Mouse (Mus musculus) telencephalon, adult 2 months (tissue): Measurements from ENCODE around the gene Trf.

ENCODE experiments used
- DNase-seq: peaks from one replicate; pipeline ENCODE4 v3.0.0-alpha.2; 2011; ENCODE audit warnings: low read depth, low spot score

Trf gene

DNA sequence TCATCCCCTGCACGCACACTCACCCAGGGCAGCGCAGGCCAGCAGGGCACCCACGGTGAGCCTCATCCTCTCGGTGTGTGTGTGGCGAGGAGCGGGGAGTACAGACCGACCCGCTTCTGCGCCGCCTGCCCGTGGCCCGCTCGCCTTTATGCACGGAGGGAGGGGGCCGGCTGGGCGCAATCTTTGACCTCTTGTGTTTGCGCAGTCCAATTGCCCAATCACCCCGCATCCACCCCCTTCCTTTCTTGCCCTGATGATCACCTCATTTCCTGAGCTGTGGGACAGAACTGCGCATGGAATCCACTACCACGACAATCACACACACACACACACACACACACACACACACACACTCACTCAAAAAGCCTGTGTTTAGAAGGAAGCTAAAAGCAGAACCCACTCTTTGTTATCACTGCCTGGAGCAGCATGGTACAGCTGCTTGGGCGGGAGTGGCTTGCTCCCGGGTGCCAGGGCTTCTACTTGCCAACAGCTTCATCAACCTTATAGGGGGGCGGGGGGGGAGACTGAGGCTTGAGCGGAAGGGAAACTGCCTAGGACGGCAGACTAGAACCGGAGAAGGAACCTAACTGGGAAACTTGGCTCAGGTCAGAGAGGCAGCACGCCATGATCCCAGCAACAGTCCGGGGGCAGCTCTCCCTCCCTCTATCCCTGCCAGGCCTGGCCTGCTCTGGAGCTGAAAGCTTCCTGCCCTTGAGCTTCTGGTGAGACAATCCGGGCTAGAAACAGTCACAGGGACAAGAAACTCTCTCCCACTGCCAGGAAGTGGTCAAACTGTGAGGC, at the start of gene Trf, which contains the start of gene Gm20425:
Gene Trf, minus strand, starts transcription at position 294 of the 801 bp plus-strand sequence.
Gene Gm20425, minus strand, starts transcription at position 157 of the 801 bp plus-strand sequence.
- DNase-seq, result peak; percentile 86

DNA sequence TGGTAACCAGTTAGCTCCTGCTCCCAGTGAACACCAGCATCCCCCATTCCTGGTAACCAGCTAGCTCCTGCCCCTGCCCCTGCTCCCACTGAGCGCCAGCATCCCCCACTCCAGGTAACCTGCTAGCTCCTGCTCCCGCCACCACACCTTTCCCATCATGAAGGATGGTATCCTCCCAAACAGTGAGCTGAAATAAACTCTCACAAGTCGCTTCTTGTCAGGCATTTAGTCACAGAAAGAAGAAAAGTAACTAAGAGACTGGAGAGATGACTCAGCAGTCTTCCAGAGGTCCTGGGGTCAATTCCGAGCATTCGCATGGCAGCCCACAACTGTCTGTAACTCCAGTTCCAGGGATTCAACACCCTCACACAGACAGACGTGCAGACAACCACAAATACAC, 46.6 kb upstream of the Trf start:
- DNase-seq, result no peak

DNA sequence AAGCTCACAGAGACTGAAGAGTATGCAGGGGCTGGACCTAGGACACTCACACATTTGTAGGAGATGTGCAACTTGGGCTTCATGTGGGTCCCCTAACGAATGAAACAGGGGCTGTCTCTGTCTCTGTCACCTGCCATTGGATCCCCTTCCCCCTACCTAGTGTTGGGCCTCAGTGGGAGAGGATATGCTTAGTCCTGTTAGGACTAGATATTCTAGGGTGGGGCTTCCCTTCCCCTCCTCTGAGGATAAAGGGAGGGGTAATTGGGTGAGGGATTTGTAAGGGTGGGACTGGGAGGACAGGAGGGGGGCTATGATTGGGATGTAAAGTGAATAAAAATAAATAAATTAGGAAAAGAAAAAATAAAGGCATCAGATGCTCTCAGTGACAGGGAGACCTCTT, 45.4 kb upstream of the Trf start:
- DNase-seq, result no peak

DNA sequence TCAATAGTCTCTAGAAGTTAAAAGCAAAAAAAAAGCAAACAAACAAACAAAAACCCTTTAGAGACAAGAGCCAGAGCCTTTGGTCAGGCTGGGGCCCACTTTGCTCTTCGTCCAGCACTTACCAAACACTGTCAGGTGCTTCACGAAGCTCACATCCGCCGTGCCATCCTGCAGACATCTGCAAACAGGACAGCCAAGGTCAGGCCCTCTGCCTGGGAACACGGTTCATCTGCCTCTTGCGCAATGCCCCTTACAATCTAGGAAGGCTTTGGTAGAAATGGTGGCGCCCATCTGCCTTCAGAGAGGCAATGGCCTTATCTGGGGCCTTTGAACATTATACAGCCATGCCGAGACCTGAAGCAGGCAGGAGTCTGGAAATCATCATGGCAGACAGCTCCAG, 44.6 kb upstream of the Trf start:
- DNase-seq, result no peak

DNA sequence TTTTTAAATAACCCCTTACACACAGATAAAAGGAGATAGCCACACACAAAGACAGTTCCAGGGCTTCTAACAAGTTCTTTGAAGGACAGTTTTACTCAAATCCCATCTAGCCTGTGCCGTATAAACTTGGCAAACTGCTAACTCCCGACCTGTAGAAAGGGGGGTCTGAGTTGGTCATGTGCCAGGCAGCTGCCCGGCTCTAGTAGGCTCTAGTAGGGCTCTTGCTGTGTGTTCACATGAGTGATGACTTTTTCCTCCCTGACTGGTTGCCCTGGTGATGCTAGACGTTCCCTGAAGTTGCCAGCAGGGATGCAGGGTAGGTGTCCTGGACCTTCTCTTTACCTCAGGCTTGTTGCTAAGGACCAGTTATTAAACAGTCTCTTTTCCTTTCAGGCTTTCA, 40.9 kb upstream of the Trf start:
- no peak for DNase-seq

DNA sequence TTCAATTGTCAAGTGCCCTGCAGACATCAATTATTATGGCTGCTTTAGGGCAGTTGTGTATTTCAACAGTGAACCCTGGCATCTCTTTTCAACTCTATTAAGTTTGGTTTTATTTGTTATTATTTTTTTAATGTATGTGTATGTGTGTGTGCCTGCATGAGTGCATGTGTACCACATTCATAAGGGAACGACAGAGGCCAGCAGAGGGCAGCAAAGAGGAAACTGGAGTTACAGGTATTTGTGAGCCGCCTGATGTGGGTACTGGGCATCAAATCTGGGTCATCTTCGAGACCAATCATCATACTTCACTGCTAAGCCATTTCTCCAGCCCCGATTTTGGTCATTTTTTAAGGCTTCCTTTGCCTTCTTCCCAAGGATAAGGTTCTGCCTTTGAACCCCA, 35.5 kb upstream of the Trf start:
- no peak for DNase-seq

DNA sequence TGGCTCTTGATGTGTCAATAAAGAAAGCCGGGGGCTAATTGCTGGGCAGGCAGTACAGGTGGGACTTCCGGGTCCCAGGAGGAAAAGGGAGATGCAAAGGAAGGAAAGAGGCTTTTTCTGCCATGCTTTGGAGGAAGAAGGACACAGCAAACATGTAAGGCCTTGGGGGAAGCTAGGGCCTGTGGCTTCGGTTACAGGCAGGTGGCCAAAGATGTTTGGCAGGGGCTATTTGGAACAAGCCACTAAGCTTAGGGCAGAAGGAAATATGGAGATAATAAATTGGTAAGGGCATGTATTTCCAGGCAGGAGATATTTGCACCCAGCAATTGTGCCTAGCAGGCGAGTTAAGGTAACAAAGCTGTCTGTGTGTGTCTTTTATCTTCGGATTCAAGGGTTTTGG, 22.7 kb upstream of the Trf start:
- no peak for DNase-seq

DNA sequence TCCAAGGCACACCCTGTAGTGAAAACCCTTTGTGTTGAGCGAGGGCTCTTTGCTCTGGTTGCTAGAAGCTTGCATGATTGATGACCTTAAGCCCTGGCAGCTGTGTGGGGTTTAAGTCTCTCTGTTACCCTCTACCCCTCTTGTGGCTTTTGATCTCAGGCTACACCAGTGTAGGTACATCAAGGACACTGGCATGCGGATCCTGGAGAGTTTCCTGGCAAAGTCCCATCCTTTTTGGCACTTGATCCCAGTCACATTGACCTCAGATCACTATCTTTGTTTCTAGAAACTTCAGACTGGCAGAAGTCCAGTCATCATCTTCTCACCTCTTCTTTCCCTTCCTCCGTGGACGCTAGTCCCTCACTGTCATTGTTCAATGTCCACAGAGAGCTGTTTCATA, 18.4 kb upstream of the Trf start:
- DNase-seq, result no peak

DNA sequence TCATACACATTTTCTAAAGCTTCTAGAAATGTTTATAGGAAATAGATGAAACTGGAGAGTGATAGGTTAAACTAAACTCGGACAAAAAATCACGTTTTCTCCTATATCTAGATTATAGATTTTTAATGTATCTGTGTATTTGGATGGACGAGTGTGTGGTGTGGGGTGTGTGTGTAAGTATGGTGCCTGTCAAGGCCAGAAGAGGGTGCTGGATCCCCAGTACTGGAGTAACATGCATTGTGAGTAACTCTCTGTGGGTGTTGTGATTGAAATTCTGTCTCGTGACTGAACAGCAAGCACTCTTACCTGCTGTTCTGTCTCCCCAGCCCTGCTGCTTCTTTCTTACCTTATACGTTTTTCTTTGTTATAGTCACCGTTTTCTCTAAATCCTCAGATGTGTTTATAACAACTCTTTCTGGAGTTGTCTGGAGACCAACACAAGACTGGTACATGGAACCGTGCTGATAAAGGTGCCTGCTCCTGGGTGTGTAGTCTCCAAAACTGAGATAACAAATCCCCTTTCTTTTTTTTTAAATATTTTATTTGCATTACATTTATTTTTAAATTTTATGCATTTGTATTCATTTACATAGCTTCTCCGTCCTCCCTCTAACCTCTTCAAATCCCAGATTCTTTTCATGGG, 16.4 kb upstream of the Trf start:
- DNase-seq, result no peak

DNA sequence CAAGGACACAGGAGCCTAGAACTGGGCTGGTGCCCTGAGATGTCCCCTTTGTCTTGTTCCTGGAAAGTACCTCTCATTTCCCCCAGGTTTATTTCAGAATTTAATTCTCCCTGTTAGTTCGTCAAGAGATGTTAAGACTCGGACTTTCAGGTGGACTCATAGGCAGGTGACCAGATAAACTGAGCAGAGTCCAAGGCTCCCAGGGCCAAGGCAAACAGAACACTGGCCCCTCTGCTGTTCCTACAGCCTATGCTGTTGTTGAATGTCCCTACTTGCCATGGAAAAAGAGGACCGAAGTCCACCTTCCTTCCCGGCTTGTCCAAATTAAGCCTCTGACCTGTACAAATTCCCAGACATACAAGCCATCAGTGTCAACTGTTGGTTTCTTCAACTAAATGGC, 13.4 kb upstream of the Trf start:
- DNase-seq, result no peak

DNA sequence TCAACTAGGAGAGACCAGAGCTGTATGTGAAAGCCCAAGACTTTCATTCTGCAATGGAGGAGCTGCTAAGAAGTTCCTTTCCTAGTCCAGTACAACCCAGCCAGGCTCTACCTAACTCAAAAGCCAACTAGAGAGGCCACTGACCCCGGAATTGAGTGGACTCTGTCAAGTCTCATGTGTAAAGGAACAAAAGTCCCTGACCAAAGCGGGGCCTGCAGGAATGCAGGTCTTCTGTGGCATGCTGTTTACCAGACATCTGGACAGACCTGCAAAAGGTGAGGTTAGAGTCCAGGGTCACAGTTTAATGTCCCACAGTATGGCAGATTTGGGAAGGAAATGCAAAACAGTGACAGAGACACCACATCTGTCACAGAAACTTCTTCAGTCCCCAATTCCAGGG, 11.0 kb upstream of the Trf start:
- DNase-seq, result no peak

DNA sequence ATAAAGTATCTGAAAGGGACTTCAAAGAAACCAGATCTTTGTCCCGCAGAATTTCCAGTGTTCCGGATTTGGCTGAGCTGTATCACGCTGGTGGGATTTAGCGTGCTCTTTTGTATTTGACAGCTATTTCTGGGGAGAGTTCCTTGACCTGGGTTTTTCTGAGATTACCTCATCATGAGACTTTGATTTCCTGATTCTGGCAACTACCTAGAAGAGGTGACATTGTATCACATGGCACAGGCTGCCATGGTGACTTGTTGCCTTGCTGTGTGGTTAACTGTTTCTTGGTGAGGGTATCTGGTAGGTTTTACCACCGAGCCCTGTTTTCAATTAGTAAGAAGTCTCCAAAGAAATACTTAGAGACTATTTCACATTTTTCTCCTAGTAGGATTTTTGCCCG, 9.2 kb upstream of the Trf start:
- no peak for DNase-seq

DNA sequence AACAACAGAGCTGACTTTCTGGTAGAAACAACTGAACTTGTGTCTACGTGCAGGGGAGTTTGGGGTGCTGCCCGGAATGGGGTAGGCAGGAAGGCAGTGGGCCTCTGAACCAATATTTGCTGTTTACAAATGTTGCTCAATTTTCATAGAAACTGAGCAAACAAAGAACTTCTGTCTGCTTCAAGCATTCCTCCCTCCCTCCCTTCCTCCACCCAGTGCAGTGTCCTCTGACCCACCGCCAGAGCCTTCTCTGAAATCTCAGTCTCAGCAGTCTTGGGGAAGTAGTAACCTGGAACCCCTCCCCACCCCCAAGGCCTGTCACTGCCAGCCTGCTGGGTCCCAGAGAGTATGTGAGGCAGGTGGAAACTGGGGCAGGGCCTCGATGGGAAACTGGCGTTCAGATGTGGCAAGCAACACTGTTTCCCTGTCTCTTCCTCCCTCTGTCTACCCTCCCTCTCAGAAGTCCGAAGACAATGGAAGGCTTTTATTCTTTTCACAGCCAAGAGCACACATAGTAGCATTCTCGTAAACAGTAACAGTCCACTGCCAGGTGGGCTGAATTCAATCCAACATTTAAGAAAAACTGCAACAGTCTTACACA, 4.4 kb upstream of the Trf start:
- peak; percentile 43 for DNase-seq

DNA sequence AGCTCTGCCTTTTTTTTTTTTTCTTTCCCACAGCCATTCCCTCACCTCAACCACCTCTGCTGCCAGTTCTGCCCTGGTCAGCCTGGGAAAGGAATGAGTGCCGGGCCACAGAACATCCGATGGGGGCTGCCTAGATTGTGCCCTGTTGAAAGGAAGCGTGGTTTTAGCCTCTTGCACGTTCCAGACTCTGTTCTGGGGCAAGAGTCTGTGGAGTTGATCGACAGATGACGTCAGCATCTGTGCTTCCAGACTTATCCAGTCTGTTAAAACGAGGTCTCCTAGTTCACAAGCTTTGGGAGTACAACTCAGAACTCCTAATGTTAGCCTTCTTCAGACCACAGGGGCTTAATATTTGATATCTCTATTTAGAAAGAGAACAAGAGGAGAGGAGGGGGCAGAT, 3.8 kb upstream of the Trf start:
- DNase-seq, result no peak

DNA sequence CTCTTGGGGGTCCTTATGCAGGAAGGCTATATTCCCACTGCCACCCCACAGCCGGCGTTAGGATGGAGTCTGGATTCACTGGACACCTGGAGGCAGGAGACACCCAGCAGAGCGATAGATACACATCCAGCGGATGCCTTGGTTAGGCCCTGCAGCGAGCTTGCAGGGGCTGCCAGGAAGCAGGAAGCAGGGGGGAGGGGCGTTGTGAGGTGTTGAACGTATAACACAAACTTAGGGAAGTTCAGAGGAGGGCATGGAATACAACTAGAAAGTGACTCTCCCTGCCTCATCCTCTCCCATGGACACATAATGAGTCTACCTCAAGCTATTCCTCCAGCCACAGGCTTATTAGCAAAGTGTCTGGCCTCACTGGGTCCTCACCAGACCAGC, 2.8 kb upstream of the Trf start:
- DNase-seq, result no peak

DNA sequence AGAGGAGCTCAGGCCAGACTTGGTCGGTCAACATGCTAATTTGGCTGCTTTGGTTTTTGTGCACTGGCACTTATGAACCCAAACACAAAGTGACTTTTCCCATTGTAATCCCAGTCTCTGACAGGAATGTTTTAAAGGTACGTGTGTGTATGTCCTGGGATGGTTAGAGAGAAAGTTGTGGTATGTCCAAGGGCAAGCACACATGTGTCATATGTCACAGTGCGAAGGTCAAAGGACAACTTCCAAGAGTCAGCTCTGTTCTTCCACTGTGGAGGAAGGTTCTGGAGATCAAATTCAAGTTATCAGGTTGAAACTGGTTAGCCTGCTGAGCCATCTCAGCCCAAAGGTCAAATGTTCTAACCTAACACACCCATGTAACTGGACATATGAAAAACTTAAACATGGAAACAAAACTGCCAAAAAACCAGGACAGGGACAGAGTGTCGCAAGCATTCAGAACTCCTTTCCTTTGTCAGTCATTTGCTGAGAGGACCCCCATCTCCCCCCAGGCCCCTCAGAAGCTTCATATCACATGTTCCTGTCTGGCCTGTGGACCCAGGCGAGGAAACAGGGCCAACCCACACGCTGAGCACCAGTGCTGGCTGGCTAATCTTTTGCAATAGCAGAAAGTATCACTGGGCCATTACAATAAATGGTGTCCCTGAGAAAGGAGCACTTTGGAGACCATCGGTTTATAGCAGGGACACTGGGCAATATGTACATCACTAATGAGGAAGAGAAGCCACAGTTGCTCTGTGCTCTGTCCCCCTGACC, 2.2 kb upstream of the Trf start:
- no peak for DNase-seq

DNA sequence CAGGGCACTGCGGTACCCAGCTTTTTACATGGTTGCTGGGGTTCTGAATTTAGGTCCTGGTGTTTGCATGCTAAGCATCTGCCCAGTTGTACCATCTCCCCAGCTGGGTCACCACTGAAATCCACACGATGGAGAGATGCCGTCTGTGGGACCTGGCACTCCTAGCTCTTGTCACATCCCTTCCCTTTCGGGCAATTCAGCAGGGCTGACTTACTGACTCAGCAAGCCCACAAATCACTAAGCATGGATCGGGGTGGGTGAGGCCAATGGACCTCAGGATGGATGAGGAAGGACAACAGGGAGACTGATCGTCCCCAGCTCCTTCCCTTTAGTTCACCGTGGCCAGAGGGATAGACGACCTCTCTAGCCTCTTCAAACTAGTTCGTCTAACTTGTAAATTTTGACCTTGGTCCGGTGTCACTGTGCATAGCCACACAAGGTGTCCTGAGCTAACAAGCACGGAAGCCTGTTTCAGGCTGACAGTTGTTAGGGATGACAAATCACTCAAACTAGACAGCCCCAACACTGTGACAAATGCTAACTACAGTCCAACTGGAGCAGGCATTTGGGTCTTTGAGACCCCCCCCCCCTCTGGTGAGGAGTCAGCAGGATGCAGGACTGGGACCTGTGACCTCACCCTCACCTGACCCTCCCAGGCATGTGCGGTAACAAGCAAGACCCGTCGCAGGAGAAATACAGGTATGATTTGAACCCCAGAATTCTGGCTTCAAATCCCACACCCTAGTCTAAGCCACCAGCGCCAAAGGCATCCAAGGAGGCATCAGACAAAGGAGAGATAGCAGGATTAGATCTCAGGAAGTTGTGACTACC, 992 bp downstream of the Trf start:
- no peak for DNase-seq

DNA sequence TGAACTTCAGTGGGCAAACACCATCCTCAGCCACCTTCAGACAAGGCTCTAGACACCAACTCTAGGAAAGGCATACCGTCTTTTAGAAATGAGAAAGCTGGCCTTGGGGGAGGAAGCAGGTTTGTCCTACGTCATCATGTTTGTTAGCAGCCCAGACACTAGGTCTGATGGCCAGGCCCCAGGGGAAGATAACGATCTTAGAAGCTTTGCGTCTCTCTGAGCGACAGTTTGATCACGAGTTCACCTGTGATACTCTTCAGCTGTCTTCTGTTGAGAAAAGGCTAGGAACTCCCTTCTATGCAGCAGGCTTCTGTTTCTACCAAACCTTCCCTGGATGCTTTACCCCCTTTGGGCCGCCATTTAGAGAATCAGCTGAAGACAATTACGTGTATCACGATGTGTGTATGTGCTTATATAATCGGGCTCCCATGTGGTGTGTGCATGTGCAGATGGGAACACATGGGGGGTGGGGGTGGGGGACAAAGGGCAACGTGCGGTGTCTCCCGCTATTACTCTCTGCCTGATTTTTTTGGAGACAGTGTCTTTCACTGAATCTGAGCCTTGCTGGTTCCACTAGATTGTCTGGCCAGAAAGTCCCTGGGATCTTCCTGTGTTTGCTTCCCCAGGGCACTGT, 1.8 kb downstream of the Trf start:
- DNase-seq, result no peak

DNA sequence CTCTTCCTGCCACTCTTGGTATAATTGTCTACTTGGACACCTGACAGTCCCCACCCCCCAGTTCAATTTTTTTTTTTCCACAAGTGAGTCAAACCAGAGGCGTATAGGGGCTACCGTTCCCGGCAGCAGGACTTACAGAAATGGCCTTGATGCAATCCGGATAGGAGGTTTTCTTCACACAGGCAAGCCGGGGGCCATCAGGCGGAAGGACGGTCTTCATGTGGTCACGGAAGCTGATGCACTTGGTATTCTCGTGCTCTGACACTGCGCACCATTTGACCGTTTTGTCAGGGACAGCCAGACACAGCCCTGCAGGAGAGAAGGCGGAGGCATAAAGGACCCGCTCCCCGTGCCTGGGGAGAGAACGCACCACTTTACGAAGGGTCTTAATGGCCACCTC, 2.5 kb downstream of the Trf start:
- no peak for DNase-seq

DNA sequence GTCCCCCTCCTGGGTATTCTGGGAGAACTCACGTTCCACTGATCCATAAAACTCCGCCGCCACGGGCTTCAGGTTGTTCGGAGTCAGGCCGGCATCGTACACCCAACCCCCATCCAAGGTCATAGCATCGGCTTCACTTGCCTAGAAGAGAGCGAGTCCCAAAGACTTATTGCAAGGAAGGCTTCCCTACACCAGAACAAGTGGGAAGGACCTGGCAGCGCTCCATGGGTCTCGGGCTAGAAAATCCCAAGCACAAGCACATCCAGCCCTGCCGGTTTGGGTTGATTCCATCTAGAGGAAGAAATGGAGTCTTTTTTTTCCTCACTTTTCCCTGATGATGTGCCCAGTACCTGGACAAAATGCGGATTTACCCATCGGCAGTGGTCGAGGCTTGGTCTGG, 3.4 kb downstream of the Trf start:
- DNase-seq, result no peak

DNA sequence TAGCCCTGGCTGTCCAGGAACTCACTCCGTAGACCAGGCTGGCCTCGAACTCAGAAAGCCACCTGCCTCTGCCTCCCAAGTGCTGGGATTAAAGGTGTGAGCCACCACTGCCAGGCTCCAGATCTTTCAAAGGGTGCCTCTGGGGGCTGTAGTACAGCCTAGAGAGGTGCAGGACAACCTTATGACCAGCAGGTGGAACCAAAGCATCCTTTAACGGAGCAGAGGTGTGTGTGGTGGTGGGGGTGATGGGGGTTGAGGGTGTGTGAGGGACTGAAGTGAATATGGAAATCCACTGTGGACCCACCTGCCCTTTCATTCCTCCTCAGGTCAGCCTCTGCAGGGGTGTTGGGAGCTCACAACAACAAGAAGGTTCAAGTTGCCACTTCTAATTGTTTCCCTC, 4.8 kb downstream of the Trf start:
- no peak for DNase-seq
